Mouse (Mus musculus) midbrain, embryonic 14.5 days (tissue): ENCODE data around the gene Mfsd12. TPM values are rescaled to one million over a fixed set of nuclear protein-coding genes. Genes with fewer than 3 reads are reported as not detected.

ENCODE experiments used
- ATAC-seq: fragments of 200-750 bp; cut with Nextera tagmentation; 2 replicates; pipeline ENCODE4 v1.8.0; 2017; ENCODE audit warnings: moderate number of reproducible peaks, moderate library complexity; ENCODE audit not compliant: low FRiP score, low TSS enrichment
- DNase-seq: peaks from one replicate; pipeline ENCODE4 v3.0.0-alpha.2; 2015
- H3K27ac ChIP-seq: fragments of 300-500 bp; sonication (generic); replicated peaks from 2 replicates; pipeline ENCODE4 v1.5.1; 2014; ENCODE audit warnings: mild to moderate bottlenecking, low read depth, low read length, moderate library complexity
- H3K27me3 ChIP-seq: fragments of 300-500 bp; sonication (generic); 2 replicates; pipeline ENCODE4 v1.6.1; 2014; ENCODE audit warnings: low read length, control low read depth, mixed read lengths; ENCODE audit not compliant: control insufficient read depth, insufficient read depth
- H3K36me3 ChIP-seq: fragments of 300-500 bp; sonication (generic); 2 replicates; pipeline ENCODE4 v1.6.1; 2014; ENCODE audit warnings: low read length, control low read depth; ENCODE audit not compliant: control insufficient read depth, insufficient read depth
- H3K4me1 ChIP-seq: fragments of 300-500 bp; sonication (generic); 2 replicates; pipeline ENCODE4 v1.6.1; 2014; ENCODE audit warnings: mild to moderate bottlenecking, antibody characterized with exemption, low read length, control low read depth; ENCODE audit not compliant: control insufficient read depth, insufficient read depth
- H3K4me2 ChIP-seq: fragments of 300-500 bp; sonication (generic); 2 replicates; pipeline ENCODE4 v1.6.1; 2014; ENCODE audit warnings: mild to moderate bottlenecking, low read length, moderate library complexity
- H3K4me3 ChIP-seq: fragments of 300-500 bp; sonication (generic); replicated peaks from 2 replicates; pipeline ENCODE4 v1.5.1; 2014; ENCODE audit warnings: low read depth, low read length
- H3K9ac ChIP-seq: fragments of 300-500 bp; sonication (generic); replicated peaks from 2 replicates; pipeline ENCODE4 v1.6.1; 2014; ENCODE audit warnings: mild to moderate bottlenecking, low read length, moderate library complexity
- H3K9me3 ChIP-seq: fragments of 300-500 bp; sonication (generic); 2 replicates; pipeline ENCODE4 v1.6.1; 2016; ENCODE audit warnings: low read length, control low read depth, mixed read lengths; ENCODE audit not compliant: control insufficient read depth
- WGBS: fragments of 180-500 bp; shearing (Covaris S2); extraction: QIAGEN DNeasy Blood & Tissue Kit; methylation state at CpG from one replicate; pipeline ENCODE4 v1.1.7; 2014; 5-methylcytosine and 5-hydroxymethylcytosine counted together
- polyA plus RNA-seq: library from polyadenylated mRNA; unstranded; fragments of >200 nt; fragmentation: Nextera tagmentation; extraction: Ambion mirVana; gene quantifications from 2 replicates; pipeline ENCODE4 v1.2.1, GENCODE M21; 2014

The Mfsd12 gene
- polyA plus RNA-seq, 1 experiment from 2014 or later, result 5.9 TPM

DNA sequence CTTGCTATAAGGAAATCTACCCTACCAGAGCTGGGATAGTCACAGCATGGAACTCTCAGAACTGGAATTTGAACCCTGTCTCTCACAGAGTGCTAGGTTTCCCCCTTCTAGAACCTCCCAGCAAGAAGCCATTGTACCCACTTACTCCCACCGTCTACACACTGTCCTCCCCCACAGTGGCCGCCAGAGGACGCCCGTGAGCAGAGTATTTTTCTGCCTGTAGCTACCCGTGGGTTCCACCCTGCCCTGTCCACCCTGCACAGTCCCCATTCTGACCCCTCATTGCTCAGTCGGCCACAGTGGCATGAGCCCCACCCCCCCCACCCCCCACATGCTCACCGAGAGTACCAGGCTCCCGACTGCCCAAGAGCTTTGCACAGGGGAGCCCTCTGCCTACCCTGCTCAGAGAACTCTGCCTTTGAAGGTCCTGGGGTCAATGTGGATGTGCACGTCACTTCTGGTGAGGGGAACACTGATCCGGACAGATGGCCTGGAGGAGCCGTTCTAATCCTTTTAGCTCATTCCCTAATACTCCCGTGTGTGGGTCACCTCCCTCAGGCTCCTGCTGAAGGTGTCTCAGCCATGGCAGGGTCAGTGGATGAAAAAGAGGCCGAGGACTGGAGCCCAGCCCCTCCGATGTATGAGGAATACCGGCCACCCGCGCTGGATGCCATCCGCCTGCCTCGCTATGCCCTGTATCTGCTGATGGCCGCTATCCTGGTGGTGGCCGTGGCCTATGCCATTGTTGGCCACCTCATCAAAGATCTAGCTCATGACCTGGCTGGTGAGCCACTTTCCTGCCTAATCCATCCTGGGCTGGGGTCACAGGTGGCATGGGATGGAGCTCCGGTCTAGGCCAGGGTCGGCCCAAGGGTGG lies 32.7 kb downstream of the Mfsd12 start:
- 49% methylated on average over 23 of the region's 23 CpGs for WGBS
- Histone ChIP-seq H3K36me3 (peaks cover 35% of the 10 kb centered on the region), H3K27ac (no peak overlapping the region), H3K27me3 (no peaks in the 10 kb centered on the region), H3K9me3 (no peaks in the 10 kb centered on the region), H3K9ac (no peak overlapping the region), H3K4me3 (no peak overlapping the region), H3K4me1 (peaks cover 13% of the 10 kb centered on the region), H3K4me2 (no peak overlapping the region)
- ATAC-seq (peak; percentile 53; the same call in 1 of the 2 replicates), DNase-seq (peak; percentile 65)

DNA sequence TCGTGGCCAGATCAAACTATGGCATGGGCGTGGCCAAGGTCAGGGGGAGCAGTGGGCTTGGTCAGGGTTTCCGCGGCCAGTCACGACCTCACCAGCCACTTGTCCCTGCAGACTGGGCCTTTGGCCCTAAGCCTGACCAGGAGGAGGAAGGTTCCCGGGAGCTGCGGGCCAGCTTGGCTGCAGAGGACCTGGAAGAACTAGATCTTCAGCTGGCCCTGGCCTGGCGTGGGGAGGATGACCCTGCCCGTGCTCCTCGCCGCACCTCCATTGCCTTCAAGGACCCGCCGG lies 33.3 kb downstream of the Mfsd12 start:
- H3K9me3 ChIP-seq, result no peaks in the 10 kb centered on the region
- no peak overlapping the region for H3K27ac ChIP-seq
- H3K27me3 ChIP-seq, result no peaks in the 10 kb centered on the region
- peaks cover 35% of the 10 kb centered on the region for H3K36me3 ChIP-seq
- H3K4me2 ChIP-seq, result no peak overlapping the region
- WGBS, result 91% methylated on average over 13 of the region's 13 CpGs
- H3K4me1 ChIP-seq, result peaks cover 8% of the 10 kb centered on the region; the same call in 1 of the 2 replicates
- ATAC-seq (no peak), DNase-seq (no peak)
- H3K9ac ChIP-seq, result no peak overlapping the region
- H3K4me3 ChIP-seq, result no peak overlapping the region

DNA sequence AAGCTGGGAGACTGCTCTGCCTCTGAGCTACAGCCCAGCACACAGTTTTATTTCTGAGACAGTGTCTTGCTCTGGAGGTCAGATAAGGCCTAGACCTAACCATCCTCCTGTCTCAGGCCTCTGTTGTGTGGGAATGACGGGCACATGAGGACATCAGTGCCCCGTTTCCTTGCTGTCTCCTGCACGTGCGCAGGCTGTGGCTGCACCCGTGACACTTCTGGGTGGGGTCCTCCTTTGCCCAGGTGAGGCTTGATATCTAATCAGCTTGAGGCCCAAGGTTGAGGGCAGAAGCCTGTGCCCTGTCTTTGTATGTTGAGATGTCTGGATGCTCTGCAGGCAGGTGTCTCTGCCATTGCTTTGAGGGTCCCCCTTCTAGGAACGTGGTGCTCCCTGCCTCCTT lies 35.0 kb downstream of the Mfsd12 start:
- no peaks in the 10 kb centered on the region for H3K9me3 ChIP-seq
- H3K9ac ChIP-seq, result no peak overlapping the region
- H3K4me2 ChIP-seq, result no peak overlapping the region
- ATAC-seq (no peak), DNase-seq (no peak)
- H3K27ac ChIP-seq, result no peak overlapping the region
- peaks cover 8% of the 10 kb centered on the region; the same call in 1 of the 2 replicates for H3K4me1 ChIP-seq
- no peaks in the 10 kb centered on the region for H3K27me3 ChIP-seq
- H3K4me3 ChIP-seq, result no peak overlapping the region
- 88% methylated on average over 6 of the region's 6 CpGs for WGBS
- peaks cover 20% of the 10 kb centered on the region for H3K36me3 ChIP-seq

DNA sequence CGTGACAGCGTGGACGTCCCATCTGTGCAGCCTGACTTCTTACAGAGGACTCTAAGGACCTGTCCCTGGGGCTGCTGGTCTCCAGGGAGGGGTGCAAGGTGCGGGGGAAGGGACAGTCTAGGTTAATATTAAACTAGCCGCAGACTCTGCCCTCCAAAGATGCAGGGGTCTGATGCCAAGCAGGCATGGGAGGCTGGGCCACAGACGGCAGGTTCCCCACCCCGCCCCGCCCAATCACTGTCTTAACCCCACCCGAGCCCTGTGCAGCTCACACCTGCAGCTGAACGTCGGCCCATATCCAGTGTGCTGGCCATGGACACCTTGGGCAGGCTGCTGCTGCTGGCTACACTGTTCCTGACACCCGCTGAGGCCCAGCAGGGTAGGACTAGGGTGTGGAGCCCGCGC lies 35.5 kb downstream of the Mfsd12 start, which contains the start of gene Smim24:
Gene Smim24 (plus strand): TSS at position 271 of the 405 bp plus-strand sequence.
- H3K27me3 ChIP-seq, result no peaks in the 10 kb centered on the region
- H3K4me1 ChIP-seq, result peaks cover 8% of the 10 kb centered on the region; the same call in 1 of the 2 replicates
- no peak within 1 kb of the TSS; the same call in 1 of the 2 replicates for H3K9ac ChIP-seq
- H3K4me2 ChIP-seq, result peak within 1 kb of the TSS; percentile 28
- DNase-seq (no peak), ATAC-seq (no peak)
- peaks cover 15% of the 10 kb centered on the region for H3K36me3 ChIP-seq
- no peak within 1 kb of the TSS for H3K27ac ChIP-seq
- H3K4me3 ChIP-seq, result no peak within 1 kb of the TSS
- no peaks in the 10 kb centered on the region for H3K9me3 ChIP-seq
- 71% methylated on average over 14 of the region's 14 CpGs for WGBS

DNA sequence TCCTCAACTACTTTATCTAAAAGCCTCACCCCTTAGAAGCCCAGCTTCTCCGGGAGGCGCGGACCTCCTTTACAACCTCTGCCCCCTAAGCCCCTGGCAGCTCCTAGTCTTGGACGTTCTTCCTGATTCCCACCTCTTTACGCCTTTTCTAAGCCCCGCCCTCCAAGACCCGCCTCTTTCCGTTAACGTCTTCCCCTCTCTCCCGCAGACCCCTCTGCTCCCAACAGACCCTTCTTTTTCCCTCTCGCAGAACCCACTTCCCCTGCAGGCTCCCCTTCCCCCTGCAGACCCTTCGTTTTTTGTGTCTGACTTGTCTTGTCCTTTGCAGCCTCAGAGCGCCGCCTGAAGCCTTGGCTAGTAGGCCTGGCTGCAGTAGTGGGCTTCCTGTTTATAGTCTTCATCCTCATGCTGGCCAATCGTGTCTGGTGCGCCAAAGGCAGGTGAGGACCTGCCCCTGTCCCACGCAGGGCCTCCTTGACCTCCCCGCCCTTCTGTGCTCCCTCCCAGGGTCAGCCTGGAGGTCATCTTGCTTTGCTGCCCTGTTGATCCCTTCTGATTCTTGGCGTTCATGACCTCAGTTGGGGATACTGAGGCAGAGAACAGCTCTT lies 36.3 kb downstream of the Mfsd12 start:
- WGBS, result 7% methylated on average over 19 of the region's 19 CpGs
- Histone ChIP-seq H3K9me3 (no peaks in the 10 kb centered on the region), H3K36me3 (peaks cover 8% of the 10 kb centered on the region), H3K27me3 (no peaks in the 10 kb centered on the region), H3K4me3 (no peak overlapping the region), H3K27ac (no peak overlapping the region), H3K9ac (no peak overlapping the region; the same call in 1 of the 2 replicates), H3K4me1 (peaks cover 8% of the 10 kb centered on the region; the same call in 1 of the 2 replicates), H3K4me2 (peak overlapping the region; percentile 28)
- DNase-seq (no peak), ATAC-seq (no peak)

DNA sequence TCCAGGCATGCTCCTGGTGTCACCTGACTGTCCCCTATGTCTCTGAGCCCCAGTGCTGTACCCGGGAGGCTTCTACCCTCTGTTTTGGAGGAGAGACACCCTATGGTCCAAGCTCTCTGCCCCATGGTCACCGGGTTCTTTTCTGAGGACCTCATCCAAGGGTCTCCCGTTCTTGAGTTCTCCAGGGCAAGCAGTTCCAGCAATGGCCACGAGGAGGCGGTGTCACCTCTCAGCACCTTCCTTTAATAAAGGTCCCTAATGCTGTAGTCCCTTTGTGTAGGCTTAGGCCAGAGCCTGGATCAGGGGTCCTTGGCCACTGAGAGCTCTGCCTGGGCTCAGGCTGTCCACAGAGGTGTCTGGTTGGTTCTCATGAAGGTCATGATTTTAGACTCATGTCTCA lies 37.8 kb downstream of the Mfsd12 start:
- Histone ChIP-seq H3K4me2 (no peak overlapping the region), H3K27me3 (no peaks in the 10 kb centered on the region), H3K9ac (no peak overlapping the region), H3K4me1 (peaks cover 8% of the 10 kb centered on the region; the same call in 1 of the 2 replicates), H3K9me3 (no peaks in the 10 kb centered on the region), H3K4me3 (no peak overlapping the region), H3K36me3 (peaks cover 9% of the 10 kb centered on the region), H3K27ac (no peak overlapping the region)
- no peak for ATAC-seq
- DNase-seq, result peak; percentile 77
- 22% methylated on average over 5 of the region's 5 CpGs for WGBS

DNA sequence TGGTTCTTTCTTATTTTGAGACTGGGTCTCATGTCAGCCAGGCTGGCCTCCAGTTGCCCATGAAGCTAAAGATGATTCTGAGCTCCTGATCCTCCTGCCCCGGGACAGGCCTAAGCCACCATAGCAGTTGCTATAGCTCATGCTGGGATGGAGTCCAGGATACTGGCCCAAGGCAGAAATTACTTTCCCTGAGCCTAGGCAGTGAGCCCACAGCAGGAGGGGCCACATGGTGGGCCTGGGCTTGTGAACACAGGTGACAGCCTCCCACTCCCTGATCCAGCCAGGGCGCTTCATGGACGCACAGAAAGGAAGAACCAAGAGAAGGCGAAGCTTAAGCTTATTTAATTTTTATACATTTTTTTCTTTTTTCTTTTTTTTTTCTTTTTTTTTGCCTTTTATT lies 38.6 kb downstream of the Mfsd12 start:
- Histone ChIP-seq H3K9ac (no peak overlapping the region), H3K36me3 (peaks cover 14% of the 10 kb centered on the region), H3K27ac (no peak overlapping the region)

DNA sequence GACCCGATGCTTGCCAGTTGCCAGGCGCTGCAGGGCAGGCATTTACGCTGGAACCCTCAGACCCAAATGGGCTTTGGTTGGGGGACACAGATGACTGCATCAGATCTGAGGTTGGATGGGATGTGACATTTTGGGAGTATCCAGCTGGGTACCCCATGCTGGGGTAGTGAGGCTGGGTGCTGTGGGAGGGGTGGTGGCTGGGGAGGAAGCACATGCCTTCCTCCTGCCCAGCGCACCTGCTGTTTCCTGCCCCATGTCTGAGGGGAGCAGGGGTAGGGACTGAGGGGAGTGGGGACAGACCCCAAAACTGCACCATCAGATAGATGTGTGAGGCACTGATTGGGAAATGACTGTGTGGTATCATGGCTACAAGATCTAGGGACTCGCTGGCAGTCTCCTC lies 39.5 kb downstream of the Mfsd12 start:
- 46% methylated on average over 5 of the region's 5 CpGs for WGBS
- H3K9me3 ChIP-seq, result no peaks in the 10 kb centered on the region
- no peaks in the 10 kb centered on the region for H3K27me3 ChIP-seq
- H3K36me3 ChIP-seq, result peaks cover 14% of the 10 kb centered on the region
- no peak overlapping the region for H3K27ac ChIP-seq
- peaks cover 18% of the 10 kb centered on the region for H3K4me1 ChIP-seq
- H3K9ac ChIP-seq, result no peak overlapping the region
- DNase-seq (no peak), ATAC-seq (no peak)
- no peak overlapping the region for H3K4me2 ChIP-seq
- no peak overlapping the region for H3K4me3 ChIP-seq

More for the DNA sequence above, 38.6 kb downstream of the Mfsd12 start:
- 83% methylated on average over 4 of the region's 4 CpGs for WGBS
- Histone ChIP-seq H3K27me3 (no peaks in the 10 kb centered on the region), H3K4me2 (no peak overlapping the region), H3K4me3 (no peak overlapping the region), H3K9me3 (no peaks in the 10 kb centered on the region), H3K4me1 (peaks cover 9% of the 10 kb centered on the region; the same call in 1 of the 2 replicates)
- ATAC-seq, result no peak
- no peak for DNase-seq
